Comparison of ENCODE assay signal across 29 mouse cellular contexts in genomic region chr8:57508657-57509056, GRCm38 (mm10). TPM values are rescaled to one million over a fixed set of nuclear protein-coding genes. Genes with fewer than 3 reads are reported as not detected.
DNase-seq lines count a peak whose midpoint lies in the region; ATAC-seq and TF ChIP-seq lines count a peak whose summit lies in the region.
"Had no signal": no experiment of that assay in that cellular context is flagged by ENCODE, and none has a peak within 500 bp of the region (broad histone marks: within the 10 kb centered on the region; RNA-seq: fewer than 3 reads in every experiment).

No protein-coding gene starts in this region.

- H3K9ac ChIP-seq in forebrain, embryonic 16.5 days (replicated peaks; ENCODE audit: low read depth, low read length) = no peak overlapping the region
- no peak overlapping the region for H3K9ac ChIP-seq in ES-Bruce4 (ENCODE audit: low read depth, poor library complexity, severe bottlenecking)
- H3K9ac ChIP-seq: embryonic facial prominence, embryonic 15.5 days; forebrain, embryonic 13.5 days; hindbrain, embryonic 12.5 days; limb, embryonic 15.5 days; liver, embryonic 13.5 days; midbrain, embryonic 15.5 days; stomach, embryonic 15.5 days had no signal

- peak; percentile 9 for DNase-seq in forebrain, embryonic 10.5 days (ENCODE audit: extremely low spot score, low spot score)
- DNase-seq in kidney, adult 2 months = peak; percentile 19
- no peak for DNase-seq in kidney, postnatal 10 days
- peak; percentile 51 for DNase-seq in lung, postnatal 25 days (ENCODE audit: low spot score)
- no peak for DNase-seq in lung, postnatal 14 days
- DNase-seq in retina, postnatal 1 day = no peak
- DNase-seq: adrenal gland, adult 8-10 months; cerebellum, adult 8-10 months; cerebellum, postnatal 25 days; heart, postnatal 36 days; kidney, postnatal 4 days; liver, embryonic 13.5 days; thymus, postnatal 14 days had no signal

- no peak for TF ChIP-seq POLR2A in kidney, adult 2 months (IDR thresholded peaks at IDR 0.05; ENCODE audit: low read depth, low read length)
- TF ChIP-seq POLR2A in ES-Bruce4 (IDR thresholded peaks at IDR 0.05; ENCODE audit: insufficient read depth, low read length) = no peak

- H3K4me3 ChIP-seq in forebrain, embryonic 10.5 days = no peak overlapping the region
- H3K4me3 ChIP-seq in forebrain, embryonic 16.5 days (replicated peaks; ENCODE audit: low read length) = no peak overlapping the region
- no peak overlapping the region for H3K4me3 ChIP-seq in kidney, adult 2 months (ENCODE audit: insufficient read depth, low read depth, low read length)
- H3K4me3 ChIP-seq in ES-Bruce4 (ENCODE audit: low read depth, low read length) = no peak overlapping the region
- H3K4me3 ChIP-seq: embryonic facial prominence, embryonic 10.5 days; embryonic facial prominence, embryonic 15.5 days; forebrain, embryonic 13.5 days; hindbrain, embryonic 12.5 days; limb, embryonic 15.5 days; liver, embryonic 13.5 days; midbrain, embryonic 10.5 days; midbrain, embryonic 15.5 days; stomach, embryonic 15.5 days had no signal

- peaks cover 18% of the 10 kb centered on the region for H3K36me3 ChIP-seq in forebrain, embryonic 10.5 days (replicated peaks)
- no peaks in the 10 kb centered on the region for H3K36me3 ChIP-seq in forebrain, embryonic 16.5 days (ENCODE audit: control insufficient read depth, insufficient read depth)
- H3K36me3 ChIP-seq in kidney, adult 2 months (ENCODE audit: control insufficient read depth, insufficient read depth, low read length) = no peaks in the 10 kb centered on the region
- peaks cover 36% of the 10 kb centered on the region for H3K36me3 ChIP-seq in ES-Bruce4 (ENCODE audit: control insufficient read depth, insufficient read depth, low read length, poor library complexity, severe bottlenecking)
- H3K36me3 ChIP-seq: embryonic facial prominence, embryonic 15.5 days; hindbrain, embryonic 12.5 days; limb, embryonic 15.5 days; midbrain, embryonic 15.5 days; stomach, embryonic 15.5 days had no signal

- no peak overlapping the region for H3K4me2 ChIP-seq in forebrain, embryonic 16.5 days (ENCODE audit: low read length)
- H3K4me2 ChIP-seq: embryonic facial prominence, embryonic 15.5 days; forebrain, embryonic 13.5 days; hindbrain, embryonic 12.5 days; limb, embryonic 15.5 days; liver, embryonic 13.5 days; midbrain, embryonic 15.5 days; stomach, embryonic 15.5 days had no signal

- no peak for ATAC-seq in forebrain, embryonic 16.5 days
- ATAC-seq: forebrain, embryonic 13.5 days; hindbrain, postnatal 0 days; intestine, postnatal 0 days; midbrain, embryonic 15.5 days had no signal

- H3K27ac ChIP-seq in forebrain, embryonic 10.5 days = no peak overlapping the region
- no peak overlapping the region for H3K27ac ChIP-seq in forebrain, embryonic 16.5 days (ENCODE audit: low read length)
- no peak overlapping the region for H3K27ac ChIP-seq in kidney, adult 2 months (ENCODE audit: insufficient read depth, low read depth, low read length)
- H3K27ac ChIP-seq in ES-Bruce4 (ENCODE audit: insufficient read depth, low read length) = 0 out of 2 replicates have a peak overlapping the region, but pooled peaks have one; percentile 54
- H3K27ac ChIP-seq: embryonic facial prominence, embryonic 10.5 days; embryonic facial prominence, embryonic 15.5 days; forebrain, embryonic 13.5 days; hindbrain, embryonic 12.5 days; hindbrain, postnatal 0 days; limb, embryonic 15.5 days; liver, embryonic 13.5 days; midbrain, embryonic 10.5 days; midbrain, embryonic 15.5 days; stomach, embryonic 15.5 days had no signal

- no peak for TF ChIP-seq EP300 in ES-Bruce4 (IDR thresholded peaks at IDR 0.05; ENCODE audit: insufficient read depth, low read depth, low read length)

- H3K4me1 ChIP-seq in forebrain, embryonic 10.5 days = peaks cover 13% of the 10 kb centered on the region
- peaks cover 6% of the 10 kb centered on the region for H3K4me1 ChIP-seq in forebrain, embryonic 16.5 days (replicated peaks; ENCODE audit: control insufficient read depth, insufficient read depth, low read length)
- H3K4me1 ChIP-seq in kidney, adult 2 months (ENCODE audit: control insufficient read depth, insufficient read depth, low read length) = 0 out of 2 replicates have a peak, but pooled peaks cover 3% of the 10 kb centered on the region
- H3K4me1 ChIP-seq in ES-Bruce4 (ENCODE audit: control insufficient read depth, insufficient read depth, low read length) = peaks cover 2% of the 10 kb centered on the region
- H3K4me1 ChIP-seq: limb, embryonic 15.5 days; midbrain, embryonic 15.5 days had no signal

- WGBS in forebrain, embryonic 10.5 days = 90% methylated on average over 4 of the region's 4 CpGs
- WGBS in forebrain, embryonic 16.5 days = 92% methylated on average over 4 of the region's 4 CpGs
- WGBS in kidney, adult 2 months = 76% methylated on average over 4 of the region's 4 CpGs

- H3K9me3 ChIP-seq in forebrain, embryonic 10.5 days = no peaks in the 10 kb centered on the region
- H3K9me3 ChIP-seq in forebrain, embryonic 16.5 days (ENCODE audit: control insufficient read depth, low read length) = no peaks in the 10 kb centered on the region
- peaks cover 11% of the 10 kb centered on the region for H3K9me3 ChIP-seq in ES-Bruce4 (replicated peaks; ENCODE audit: control insufficient read depth, insufficient read depth, low read length, poor library complexity, severe bottlenecking)
- H3K9me3 ChIP-seq: embryonic facial prominence, embryonic 10.5 days; embryonic facial prominence, embryonic 15.5 days; forebrain, embryonic 13.5 days; G1E; hindbrain, embryonic 12.5 days; limb, embryonic 15.5 days; liver, embryonic 13.5 days; midbrain, embryonic 10.5 days; midbrain, embryonic 15.5 days; stomach, embryonic 15.5 days had no signal

- no peaks in the 10 kb centered on the region for H3K27me3 ChIP-seq in forebrain, embryonic 10.5 days (ENCODE audit: poor library complexity, severe bottlenecking)
- no peaks in the 10 kb centered on the region for H3K27me3 ChIP-seq in forebrain, embryonic 16.5 days (replicated peaks; ENCODE audit: control insufficient read depth, insufficient read depth, low read length)
- no peaks in the 10 kb centered on the region for H3K27me3 ChIP-seq in kidney, adult 2 months (replicated peaks; ENCODE audit: control insufficient read depth, insufficient read depth, low read length)
- H3K27me3 ChIP-seq in ES-Bruce4 (ENCODE audit: control insufficient read depth, insufficient read depth, low read length, poor library complexity, severe bottlenecking) = no peaks in the 10 kb centered on the region
- H3K27me3 ChIP-seq: CH12.LX; embryonic facial prominence, embryonic 15.5 days; forebrain, embryonic 13.5 days; hindbrain, embryonic 12.5 days; limb, embryonic 15.5 days; liver, embryonic 13.5 days; midbrain, embryonic 15.5 days; stomach, embryonic 15.5 days had no signal

- no peak for TF ChIP-seq CTCF in kidney, adult 2 months (conservative IDR thresholded peaks at IDR 0.05; ENCODE audit: insufficient read depth, insufficient read length, low read depth, low read length)
- TF ChIP-seq CTCF in ES-Bruce4 (IDR thresholded peaks at IDR 0.05; ENCODE audit: low read depth, low read length) = no peak

RNA-seq across cellular contexts. Expression of gene Hmgb2, which starts 3.0 kb away (rescaled TPM):
- polyA plus RNA-seq in forebrain, embryonic 10.5 days (2016; fragmentation: Nextera tagmentation; extraction: Ambion mirVana) = 671 and 721 TPM in 2 replicates
- 168 and 177 TPM in 2 replicates for polyA plus RNA-seq in forebrain, embryonic 16.5 days (2015; fragmentation: Nextera tagmentation; extraction: Ambion mirVana)
- 4.2 and 6.8 TPM in 2 replicates for polyA plus RNA-seq in kidney, adult 2 months (2012; rRNA removed)
- 235 and 249 TPM in 2 replicates for polyA plus RNA-seq in ES-Bruce4 (2011; ENCODE audit: insufficient read depth, insufficient read length, low read depth, missing spikeins)

RNA-seq across cellular contexts. Expression of gene Sap30, which starts 21.0 kb away (rescaled TPM):
- polyA plus RNA-seq in forebrain, embryonic 10.5 days (2016; fragmentation: Nextera tagmentation; extraction: Ambion mirVana) = 83.3 and 91.6 TPM in 2 replicates
- 53.1 and 64.3 TPM in 2 replicates for polyA plus RNA-seq in forebrain, embryonic 16.5 days (2015; fragmentation: Nextera tagmentation; extraction: Ambion mirVana)
- polyA plus RNA-seq in kidney, adult 2 months (2012; rRNA removed) = 26.6 and 35.1 TPM in 2 replicates
- polyA plus RNA-seq in ES-Bruce4 (2011; ENCODE audit: insufficient read depth, insufficient read length, low read depth, missing spikeins) = 52.5 and 63.5 TPM in 2 replicates

RNA-seq across cellular contexts. Expression of gene Scrg1, which starts 52.9 kb away (rescaled TPM):
- not detected in 2 replicates for polyA plus RNA-seq in forebrain, embryonic 10.5 days (2016; fragmentation: Nextera tagmentation; extraction: Ambion mirVana)
- polyA plus RNA-seq in forebrain, embryonic 16.5 days (2015; fragmentation: Nextera tagmentation; extraction: Ambion mirVana) = 14.7 and 20.2 TPM in 2 replicates
- 0.68 and 1.2 TPM in 2 replicates for polyA plus RNA-seq in kidney, adult 2 months (2012; rRNA removed)
- not detected in 2 replicates for polyA plus RNA-seq in ES-Bruce4 (2011; ENCODE audit: insufficient read depth, insufficient read length, low read depth, missing spikeins)
- polyA plus RNA-seq: C2C12; G1E; kidney, embryonic 14.5 days had no signal

Comparison
In these comparisons a context has a peak if more than half of its experiments do, and no peak if none do; other contexts are left out.
1. DNase-seq: peak in forebrain, embryonic 10.5 days (single experiment), kidney, adult 2 months (single experiment) and lung, postnatal 25 days (single experiment); none in kidney, postnatal 10 days (single experiment), lung, postnatal 14 days (single experiment) and retina, postnatal 1 day (single experiment).
2. RNA of gene Hmgb2, which starts 3.0 kb away (polyA plus RNA-seq): 671 to 721 TPM in forebrain, embryonic 10.5 days, 235 to 249 TPM in ES-Bruce4 and 168 to 177 TPM in forebrain, embryonic 16.5 days; 4.2 to 6.8 TPM in kidney, adult 2 months; every median in the first group is over 10 times any median in the second.